Comparison of ENCODE assay signal across 25 mouse cellular contexts in genomic region chr1:79979863-79980262, GRCm38 (mm10).
DNase-seq lines count a peak whose midpoint lies in the region; ATAC-seq and TF ChIP-seq lines count a peak whose summit lies in the region.
"Had no signal": no experiment of that assay in that cellular context is flagged by ENCODE, and none has a peak within 500 bp of the region (broad histone marks: within the 10 kb centered on the region; RNA-seq: fewer than 3 reads in every experiment).

No protein-coding gene starts in this region.

- no peak overlapping the region for H3K4me3 ChIP-seq in heart, embryonic 12.5 days
- no peak overlapping the region for H3K4me3 ChIP-seq in heart, embryonic 10.5 days
- no peak overlapping the region for H3K4me3 ChIP-seq in lung, embryonic 14.5 days (ENCODE audit: low read depth, low read length)
- H3K4me3 ChIP-seq: kidney, embryonic 15.5 days; layer of hippocampus, adult 2 months; left cerebral cortex, adult 2 months; liver, embryonic 15.5 days had no signal

- no peaks in the 10 kb centered on the region for H3K4me1 ChIP-seq in heart, embryonic 12.5 days (replicated peaks)
- H3K4me1 ChIP-seq in heart, embryonic 10.5 days: no peaks in the 10 kb centered on the region
- no peaks in the 10 kb centered on the region for H3K4me1 ChIP-seq in lung, embryonic 14.5 days (ENCODE audit: insufficient read depth)
- H3K4me1 ChIP-seq: liver, embryonic 15.5 days had no signal

- WGBS in heart, embryonic 12.5 days: 22% methylated on average over 6 of the region's 6 CpGs
- 37% methylated on average over 6 of the region's 6 CpGs for WGBS in heart, embryonic 10.5 days
- WGBS in lung, embryonic 14.5 days: 62% methylated on average over 6 of the region's 6 CpGs

- no peaks in the 10 kb centered on the region for H3K9me3 ChIP-seq in heart, embryonic 12.5 days (replicated peaks)
- H3K9me3 ChIP-seq in heart, embryonic 10.5 days: no peaks in the 10 kb centered on the region
- H3K9me3 ChIP-seq in lung, embryonic 14.5 days (ENCODE audit: low read depth, low read length): no peaks in the 10 kb centered on the region
- H3K9me3 ChIP-seq: kidney, embryonic 15.5 days; liver, embryonic 15.5 days had no signal

- DNase-seq in heart, embryonic 10.5 days (ENCODE audit: low spot score): no peak
- DNase-seq in lung, embryonic 14.5 days: no peak
- DNase-seq in lung, postnatal 14 days: no peak
- DNase-seq in spleen, postnatal 10 days (ENCODE audit: low spot score in 2 of 2): no peak
- DNase-seq in kidney, postnatal 25 days: no peak
- DNase-seq: adrenal gland, postnatal 25 days; cerebellum, adult 11-12 months; cerebellum, postnatal 10 days; gastrocnemius, postnatal 14 days; heart, postnatal 4 days; kidney, adult 18-20 months; kidney, postnatal 36 days; right cerebral cortex, postnatal 25 days; thymus, postnatal 14 days had no signal

- no peak overlapping the region for H3K9ac ChIP-seq in heart, embryonic 12.5 days
- no peak overlapping the region for H3K9ac ChIP-seq in lung, embryonic 14.5 days
- H3K9ac ChIP-seq: hindbrain, embryonic 14.5 days; kidney, embryonic 15.5 days; liver, embryonic 15.5 days had no signal

- ATAC-seq in heart, embryonic 12.5 days (ENCODE audit: insufficient number of reproducible peaks, low FRiP score): peak; percentile 55
- ATAC-seq in lung, embryonic 14.5 days (ENCODE audit: insufficient read depth): peak; percentile 47; the same call in 1 of the 2 replicates
- ATAC-seq in hematopoietic stem cell, adult 5-6 weeks (replicated peaks in 1 of 2; ENCODE audit: insufficient read depth in 1 of 2, low FRiP score in 2 of 2, low TSS enrichment in 1 of 2, low read depth in 1 of 2, poor library complexity in 2 of 2, severe bottlenecking in 2 of 2): peak; percentile 17 to 36; a peak in 1 of 4 replicates
- ATAC-seq: CD4-positive, CD25-positive, alpha-beta regulatory T cell, adult 4 months; forebrain, embryonic 14.5 days; midbrain, embryonic 16.5 days had no signal

- no peak overlapping the region for H3K27ac ChIP-seq in heart, embryonic 12.5 days (ENCODE audit: poor library complexity, severe bottlenecking)
- no peak overlapping the region for H3K27ac ChIP-seq in heart, embryonic 10.5 days
- no peak overlapping the region for H3K27ac ChIP-seq in lung, embryonic 14.5 days (ENCODE audit: low read depth)
- H3K27ac ChIP-seq: hindbrain, embryonic 14.5 days; kidney, embryonic 15.5 days; layer of hippocampus, adult 2 months; left cerebral cortex, adult 2 months; liver, embryonic 15.5 days; macrophage had no signal

- no peaks in the 10 kb centered on the region for H3K36me3 ChIP-seq in heart, embryonic 12.5 days
- H3K36me3 ChIP-seq in heart, embryonic 10.5 days: no peaks in the 10 kb centered on the region
- H3K36me3 ChIP-seq in lung, embryonic 14.5 days (ENCODE audit: insufficient read depth): no peaks in the 10 kb centered on the region
- H3K36me3 ChIP-seq: kidney, embryonic 15.5 days; liver, embryonic 15.5 days had no signal

- TF ChIP-seq CTCF in lung, embryonic 14.5 days (IDR thresholded peaks at IDR 0.05; ENCODE audit: low read depth): no peak

- H3K27me3 ChIP-seq in heart, embryonic 12.5 days (replicated peaks): no peaks in the 10 kb centered on the region
- no peaks in the 10 kb centered on the region for H3K27me3 ChIP-seq in heart, embryonic 10.5 days (ENCODE audit: insufficient read depth, poor library complexity, severe bottlenecking)
- H3K27me3 ChIP-seq in lung, embryonic 14.5 days (ENCODE audit: insufficient read depth, low read length): no peaks in the 10 kb centered on the region
- H3K27me3 ChIP-seq: kidney, embryonic 15.5 days; liver, embryonic 15.5 days had no signal

- no peak overlapping the region for H3K4me2 ChIP-seq in heart, embryonic 12.5 days
- H3K4me2 ChIP-seq in lung, embryonic 14.5 days: no peak overlapping the region
- H3K4me2 ChIP-seq: hindbrain, embryonic 14.5 days; kidney, embryonic 15.5 days; liver, embryonic 15.5 days had no signal
